ENCODE assay signal across 10 mouse cellular contexts in genomic region chr11:108223613-108224232, GRCm38 (mm10).
DNase-seq lines count a peak whose midpoint lies in the region; ATAC-seq lines count a peak whose summit lies in the region.
"Had no signal": no experiment of that assay in that cellular context is flagged by ENCODE, and none has a peak within 500 bp of the region (broad histone marks: within the 10 kb centered on the region; RNA-seq: fewer than 3 reads in every experiment).

No protein-coding gene starts in this region.

- 0 out of 2 replicates have a peak overlapping the region, but pooled peaks have one; percentile 1 for H3K27ac ChIP-seq in forebrain, embryonic 15.5 days (replicated peaks)
- H3K27ac ChIP-seq in forebrain, embryonic 13.5 days = no peak overlapping the region; the same call in 1 of the 2 replicates
- peak overlapping the region; percentile 20; the same call in 1 of the 2 replicates for H3K27ac ChIP-seq in kidney, embryonic 16.5 days (ENCODE audit: low read length)
- H3K27ac ChIP-seq in neural tube, embryonic 13.5 days (replicated peaks) = peak overlapping the region; percentile 57

- H3K4me1 ChIP-seq in forebrain, embryonic 15.5 days = peaks cover 59% of the 10 kb centered on the region
- peaks cover 57% of the 10 kb centered on the region for H3K4me1 ChIP-seq in forebrain, embryonic 13.5 days
- H3K4me1 ChIP-seq in kidney, embryonic 16.5 days (ENCODE audit: insufficient read depth, low read length) = peaks cover 26% of the 10 kb centered on the region
- H3K4me1 ChIP-seq in neural tube, embryonic 13.5 days (replicated peaks) = peaks cover 51% of the 10 kb centered on the region

- no peaks in the 10 kb centered on the region for H3K36me3 ChIP-seq in forebrain, embryonic 15.5 days
- no peaks in the 10 kb centered on the region for H3K36me3 ChIP-seq in forebrain, embryonic 13.5 days (ENCODE audit: poor library complexity, severe bottlenecking)
- H3K36me3 ChIP-seq in kidney, embryonic 16.5 days (ENCODE audit: insufficient read depth, low read length) = no peaks in the 10 kb centered on the region
- H3K36me3 ChIP-seq in neural tube, embryonic 13.5 days = no peaks in the 10 kb centered on the region

- no peak overlapping the region for H3K9ac ChIP-seq in forebrain, embryonic 15.5 days (replicated peaks)
- no peak overlapping the region for H3K9ac ChIP-seq in forebrain, embryonic 13.5 days
- H3K9ac ChIP-seq in kidney, embryonic 16.5 days (replicated peaks; ENCODE audit: low read length) = 0 out of 2 replicates have a peak overlapping the region, but pooled peaks have one; percentile 8
- H3K9ac ChIP-seq in neural tube, embryonic 13.5 days = no peak overlapping the region

- DNase-seq in kidney, adult 18-20 months = no peak
- DNase-seq in neural tube, embryonic 10.5 days (ENCODE audit: extremely low spot score, low spot score) = no peak
- DNase-seq in urinary bladder, postnatal 10 days (ENCODE audit: low spot score) = no peak
- no peak for DNase-seq in urinary bladder, postnatal 36 days (ENCODE audit: low spot score in 2 of 2)
- DNase-seq: right cerebral cortex, postnatal 4 days had no signal

- H3K4me2 ChIP-seq in forebrain, embryonic 15.5 days (replicated peaks) = no peak overlapping the region
- H3K4me2 ChIP-seq in forebrain, embryonic 13.5 days = no peak overlapping the region
- no peak overlapping the region for H3K4me2 ChIP-seq in kidney, embryonic 16.5 days (replicated peaks; ENCODE audit: low read depth, low read length)
- no peak overlapping the region for H3K4me2 ChIP-seq in neural tube, embryonic 13.5 days

- no peak overlapping the region for H3K4me3 ChIP-seq in forebrain, embryonic 15.5 days
- no peak overlapping the region for H3K4me3 ChIP-seq in forebrain, embryonic 13.5 days
- no peak overlapping the region for H3K4me3 ChIP-seq in kidney, embryonic 16.5 days (ENCODE audit: low read length)
- no peak overlapping the region for H3K4me3 ChIP-seq in neural tube, embryonic 13.5 days

- ATAC-seq in forebrain, embryonic 15.5 days (replicated peaks) = no peak
- ATAC-seq in forebrain, embryonic 13.5 days = no peak
- no peak for ATAC-seq in kidney, embryonic 16.5 days (ENCODE audit: low FRiP score, low TSS enrichment)
- ATAC-seq in neural tube, embryonic 13.5 days (ENCODE audit: low read depth) = peak; percentile 30; the same call in 1 of the 2 replicates
- ATAC-seq: intestine, postnatal 0 days had no signal

- H3K9me3 ChIP-seq in forebrain, embryonic 15.5 days = no peaks in the 10 kb centered on the region
- no peaks in the 10 kb centered on the region for H3K9me3 ChIP-seq in forebrain, embryonic 13.5 days (replicated peaks)
- no peaks in the 10 kb centered on the region for H3K9me3 ChIP-seq in kidney, embryonic 16.5 days (ENCODE audit: low read length)
- H3K9me3 ChIP-seq in neural tube, embryonic 13.5 days = no peaks in the 10 kb centered on the region

- H3K27me3 ChIP-seq in forebrain, embryonic 15.5 days = no peaks in the 10 kb centered on the region
- H3K27me3 ChIP-seq in forebrain, embryonic 13.5 days = no peaks in the 10 kb centered on the region
- H3K27me3 ChIP-seq in kidney, embryonic 16.5 days (ENCODE audit: insufficient read depth, low read length) = no peaks in the 10 kb centered on the region
- H3K27me3 ChIP-seq in neural tube, embryonic 13.5 days = no peaks in the 10 kb centered on the region

- 71% methylated on average over 13 of the region's 13 CpGs for WGBS in forebrain, embryonic 15.5 days
- 74% methylated on average over 13 of the region's 13 CpGs for WGBS in forebrain, embryonic 13.5 days
- WGBS in kidney, embryonic 16.5 days = 46% methylated on average over 13 of the region's 13 CpGs
- WGBS in neural tube, embryonic 13.5 days = 32% methylated on average over 13 of the region's 13 CpGs
